In the genomic region with DNA sequence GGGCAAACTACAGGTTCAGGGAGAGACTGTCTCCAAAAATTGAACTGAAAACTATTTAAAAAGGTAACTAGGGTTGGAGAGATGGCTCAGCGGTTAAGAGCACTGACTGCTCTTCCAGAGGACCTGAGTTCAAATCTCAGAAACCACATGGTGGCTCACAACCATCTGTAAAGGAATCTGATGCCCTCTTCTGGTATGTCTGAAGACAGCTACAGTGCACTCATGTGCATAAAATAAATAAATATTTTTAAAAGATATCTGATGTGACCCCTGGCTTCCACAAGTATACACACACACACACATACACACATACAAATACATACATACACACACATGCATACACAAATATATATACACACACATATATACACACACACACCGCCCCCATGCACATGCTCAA, we compare ENCODE assay signal across 28 mouse cellular contexts. TPM values are rescaled to one million over a fixed set of nuclear protein-coding genes. Genes with fewer than 3 reads are reported as not detected.
DNase-seq lines count a peak whose midpoint lies in the region; ATAC-seq and TF ChIP-seq lines count a peak whose summit lies in the region.
"Had no signal": no experiment of that assay in that cellular context is flagged by ENCODE, and none has a peak within 500 bp of the region (broad histone marks: within the 10 kb centered on the region; RNA-seq: fewer than 3 reads in every experiment).

No protein-coding gene starts in this region.

- no peak for TF ChIP-seq EP300 in liver, postnatal 0 days (IDR thresholded peaks at IDR 0.05; ENCODE audit: low read depth)
- no peak for TF ChIP-seq EP300 in stomach, postnatal 0 days (optimal IDR thresholded peaks at IDR 0.05)

- no peaks in the 10 kb centered on the region for H3K4me1 ChIP-seq in intestine, postnatal 0 days (replicated peaks; ENCODE audit: control insufficient read depth, insufficient read depth, low read length)
- H3K4me1 ChIP-seq in intestine, embryonic 16.5 days (ENCODE audit: control insufficient read depth, insufficient read depth, low read length), result 0 out of 2 replicates have a peak, but pooled peaks cover 4% of the 10 kb centered on the region
- peaks cover 6% of the 10 kb centered on the region for H3K4me1 ChIP-seq in liver, postnatal 0 days (ENCODE audit: insufficient read depth)
- no peaks in the 10 kb centered on the region for H3K4me1 ChIP-seq in stomach, postnatal 0 days (replicated peaks; ENCODE audit: control insufficient read depth, insufficient read depth)
- H3K4me1 ChIP-seq: neural tube, embryonic 12.5 days had no signal

- in situ Hi-C loops in Patski (cut with MboI; ENCODE audit: low pct_unique_long_range_greater_than_20kb), result no loop called here

- no peak for ATAC-seq in intestine, postnatal 0 days
- no peak for ATAC-seq in intestine, embryonic 16.5 days
- no peak for ATAC-seq in liver, postnatal 0 days
- no peak for ATAC-seq in Patski
- no peak for ATAC-seq in stomach, postnatal 0 days (ENCODE audit: low FRiP score, low TSS enrichment)
- ATAC-seq: forebrain, postnatal 0 days; midbrain, embryonic 16.5 days had no signal

- POLR2A ChIA-PET in Patski (lab: Charles Lee), result no interaction called here

- H3K27ac ChIP-seq in intestine, postnatal 0 days (ENCODE audit: low read depth, low read length), result no peak overlapping the region
- H3K27ac ChIP-seq in intestine, embryonic 16.5 days (ENCODE audit: low read length), result no peak overlapping the region
- H3K27ac ChIP-seq in liver, postnatal 0 days (ENCODE audit: low read depth), result no peak overlapping the region
- H3K27ac ChIP-seq in stomach, postnatal 0 days (replicated peaks), result no peak overlapping the region
- H3K27ac ChIP-seq: embryonic facial prominence, embryonic 10.5 days; embryonic facial prominence, embryonic 15.5 days; forebrain, embryonic 12.5 days; heart, embryonic 10.5 days; heart, embryonic 15.5 days; hindbrain, embryonic 14.5 days; liver, embryonic 15.5 days; lung, embryonic 15.5 days; neural tube, embryonic 12.5 days had no signal

- H3K4me2 ChIP-seq in intestine, postnatal 0 days (replicated peaks; ENCODE audit: low read depth), result no peak overlapping the region
- H3K4me2 ChIP-seq in intestine, embryonic 16.5 days (ENCODE audit: low read depth, low read length), result no peak overlapping the region
- no peak overlapping the region for H3K4me2 ChIP-seq in liver, postnatal 0 days (ENCODE audit: low read depth, low read length)
- H3K4me2 ChIP-seq in stomach, postnatal 0 days (replicated peaks; ENCODE audit: low read depth), result no peak overlapping the region
- H3K4me2 ChIP-seq: embryonic facial prominence, embryonic 15.5 days; forebrain, embryonic 12.5 days; heart, embryonic 15.5 days; hindbrain, embryonic 14.5 days; liver, embryonic 15.5 days; lung, embryonic 15.5 days; midbrain, embryonic 11.5 days; neural tube, embryonic 12.5 days had no signal

- TF ChIP-seq CTCF in intestine, postnatal 0 days (IDR thresholded peaks at IDR 0.05; ENCODE audit: low read depth), result peak; percentile 40
- peak; percentile 23; the same call in 1 of the 2 replicates for TF ChIP-seq CTCF in liver, postnatal 0 days (IDR thresholded peaks at IDR 0.05; ENCODE audit: low read depth)
- peak; percentile 55 for TF ChIP-seq CTCF in Patski (IDR thresholded peaks at IDR 0.05)
- TF ChIP-seq CTCF in stomach, postnatal 0 days (IDR thresholded peaks at IDR 0.05; ENCODE audit: low read depth), result peak; percentile 33

- DNase-seq in liver, postnatal 0 days, result no peak
- DNase-seq in liver (no peak), Patski (ENCODE audit: low read depth, low spot score) (no peak)
- no peak for DNase-seq in stomach, postnatal 0 days (ENCODE audit: low spot score)
- DNase-seq: adrenal gland, adult 8-10 months; B cell, adult 2 months; cerebellum, adult 8-10 months; cerebellum, postnatal 25 days; forebrain, postnatal 0 days; gastrocnemius, postnatal 10 days; kidney, adult 8-10 months; kidney, postnatal 14 days; left cerebral cortex, postnatal 4 days; thymus, postnatal 4 days had no signal

- WGBS in intestine, postnatal 0 days, result 95% methylated on average over 2 of the region's 2 CpGs
- 88% methylated on average over 2 of the region's 2 CpGs for WGBS in intestine, embryonic 16.5 days
- 83% methylated on average over 2 of the region's 2 CpGs for WGBS in liver, postnatal 0 days (ENCODE audit: insufficient replicate concordance)
- 95% methylated on average over 2 of the region's 2 CpGs for WGBS in stomach, postnatal 0 days

- no peak overlapping the region for H3K9ac ChIP-seq in intestine, postnatal 0 days (ENCODE audit: low read depth, low read length)
- H3K9ac ChIP-seq in intestine, embryonic 16.5 days (ENCODE audit: low read depth, low read length), result no peak overlapping the region
- H3K9ac ChIP-seq in liver, postnatal 0 days (replicated peaks), result no peak overlapping the region
- H3K9ac ChIP-seq in stomach, postnatal 0 days (ENCODE audit: low read length), result no peak overlapping the region
- H3K9ac ChIP-seq: embryonic facial prominence, embryonic 15.5 days; forebrain, embryonic 12.5 days; forebrain, postnatal 0 days; heart, embryonic 15.5 days; hindbrain, embryonic 14.5 days; liver, embryonic 15.5 days; lung, embryonic 15.5 days; neural tube, embryonic 12.5 days had no signal

- no peaks in the 10 kb centered on the region for H3K27me3 ChIP-seq in intestine, postnatal 0 days (replicated peaks; ENCODE audit: control insufficient read depth, insufficient read depth, low read length)
- H3K27me3 ChIP-seq in intestine, embryonic 16.5 days (replicated peaks; ENCODE audit: control insufficient read depth, insufficient read depth, low read length), result no peaks in the 10 kb centered on the region
- H3K27me3 ChIP-seq in liver, postnatal 0 days (ENCODE audit: insufficient read depth, low read length), result no peaks in the 10 kb centered on the region
- H3K27me3 ChIP-seq in Patski, result no peaks in the 10 kb centered on the region
- H3K27me3 ChIP-seq in stomach, postnatal 0 days (ENCODE audit: control insufficient read depth, insufficient read depth, low read length), result no peaks in the 10 kb centered on the region
- H3K27me3 ChIP-seq: embryonic facial prominence, embryonic 15.5 days; forebrain, embryonic 12.5 days; heart, embryonic 15.5 days; liver, embryonic 15.5 days; lung, embryonic 15.5 days; neural tube, embryonic 12.5 days had no signal

- no peaks in the 10 kb centered on the region for H3K9me3 ChIP-seq in intestine, postnatal 0 days (ENCODE audit: control insufficient read depth)
- H3K9me3 ChIP-seq in intestine, embryonic 16.5 days (ENCODE audit: control insufficient read depth, low read length), result no peaks in the 10 kb centered on the region
- no peaks in the 10 kb centered on the region for H3K9me3 ChIP-seq in liver, postnatal 0 days (ENCODE audit: low read length)
- no peaks in the 10 kb centered on the region for H3K9me3 ChIP-seq in stomach, postnatal 0 days (ENCODE audit: control insufficient read depth, low read length)
- H3K9me3 ChIP-seq: embryonic facial prominence, embryonic 10.5 days; embryonic facial prominence, embryonic 15.5 days; forebrain, embryonic 12.5 days; heart, embryonic 10.5 days; heart, embryonic 15.5 days; liver, embryonic 15.5 days; lung, embryonic 15.5 days; neural tube, embryonic 12.5 days had no signal

- H3K4me3 ChIP-seq in intestine, postnatal 0 days (ENCODE audit: low read depth, low read length), result no peak overlapping the region
- no peak overlapping the region for H3K4me3 ChIP-seq in intestine, embryonic 16.5 days (ENCODE audit: low read length)
- H3K4me3 ChIP-seq in liver, postnatal 0 days (ENCODE audit: low read depth, low read length), result no peak overlapping the region
- no peak overlapping the region for H3K4me3 ChIP-seq in stomach, postnatal 0 days (ENCODE audit: low read depth, low read length)
- H3K4me3 ChIP-seq: embryonic facial prominence, embryonic 10.5 days; embryonic facial prominence, embryonic 15.5 days; forebrain, embryonic 12.5 days; heart, embryonic 10.5 days; heart, embryonic 15.5 days; liver, embryonic 15.5 days; lung, embryonic 15.5 days; myocyte; neural tube, embryonic 12.5 days had no signal

- no peaks in the 10 kb centered on the region for H3K36me3 ChIP-seq in intestine, postnatal 0 days (ENCODE audit: control insufficient read depth, insufficient read depth)
- H3K36me3 ChIP-seq in intestine, embryonic 16.5 days (ENCODE audit: control insufficient read depth, insufficient read depth, low read length), result no peaks in the 10 kb centered on the region
- no peaks in the 10 kb centered on the region for H3K36me3 ChIP-seq in liver, postnatal 0 days (replicated peaks; ENCODE audit: insufficient read depth, low read length)
- no peaks in the 10 kb centered on the region for H3K36me3 ChIP-seq in stomach, postnatal 0 days (ENCODE audit: control insufficient read depth, insufficient read depth, low read length)
- H3K36me3 ChIP-seq: embryonic facial prominence, embryonic 10.5 days; embryonic facial prominence, embryonic 15.5 days; forebrain, embryonic 12.5 days; heart, embryonic 10.5 days; heart, embryonic 15.5 days; liver, embryonic 15.5 days; lung, embryonic 15.5 days; neural tube, embryonic 12.5 days had no signal

- CTCF ChIA-PET in Patski (lab: Charles Lee), result interaction anchor here (0.8 to 1.6 kb wide), 2 partner anchors 9 to 15 kb away, joined by 3 read pairs; no protein-coding TSS in a partner anchor

RNA-seq across cellular contexts. Expression of gene Zfp326, which starts 31.3 kb away (rescaled TPM):
- polyA plus RNA-seq in intestine, postnatal 0 days (2015; fragmentation: Nextera tagmentation; extraction: Ambion mirVana), result 19.9 and 21.0 TPM in 2 replicates
- polyA plus RNA-seq in intestine, embryonic 16.5 days (2015; fragmentation: Nextera tagmentation; extraction: Ambion mirVana), result 21.0 and 25.2 TPM in 2 replicates
- 8.9 and 9.0 TPM in 2 replicates for polyA plus RNA-seq in liver, postnatal 0 days (2015; fragmentation: Nextera tagmentation; extraction: Ambion mirVana)
- polyA plus RNA-seq in Patski (2021), result 47.3 TPM
- polyA plus RNA-seq in stomach, postnatal 0 days (2015; fragmentation: Nextera tagmentation; extraction: Ambion mirVana), result 15.0 and 17.7 TPM in 2 replicates
